ENCODE assay signal across 29 mouse cellular contexts in genomic region chr7:60006262-60006661, GRCm38 (mm10). TPM values are rescaled to one million over a fixed set of nuclear protein-coding genes. Genes with fewer than 3 reads are reported as not detected.
"Had no signal": no experiment of that assay in that cellular context is flagged by ENCODE, and none has a peak within 500 bp of the region (broad histone marks: within the 10 kb centered on the region; RNA-seq: fewer than 3 reads in every experiment).

No protein-coding gene starts in this region.

- H3K4me3 ChIP-seq: gastrocnemius, adult 2 months; heart, embryonic 10.5 days; heart, embryonic 12.5 days; hindbrain, embryonic 13.5 days; hindbrain, embryonic 15.5 days; kidney, embryonic 15.5 days; limb, embryonic 13.5 days; limb, embryonic 15.5 days; liver, embryonic 12.5 days had no signal

- H3K4me1 ChIP-seq: heart, embryonic 10.5 days; hindbrain, embryonic 13.5 days; hindbrain, embryonic 15.5 days; kidney, embryonic 15.5 days; limb, embryonic 13.5 days had no signal

- H3K9me3 ChIP-seq: limb, embryonic 15.5 days had no signal

- H3K4me2 ChIP-seq: heart, embryonic 12.5 days; hindbrain, embryonic 13.5 days; hindbrain, embryonic 15.5 days; kidney, embryonic 15.5 days; limb, embryonic 13.5 days; limb, embryonic 15.5 days; liver, embryonic 12.5 days had no signal

- H3K9ac ChIP-seq: heart, embryonic 12.5 days; hindbrain, embryonic 13.5 days; hindbrain, embryonic 15.5 days; kidney, embryonic 15.5 days; limb, embryonic 13.5 days; limb, embryonic 15.5 days; liver, embryonic 12.5 days had no signal

- H3K27me3 ChIP-seq: heart, embryonic 12.5 days; hindbrain, embryonic 13.5 days; hindbrain, embryonic 15.5 days; kidney, embryonic 15.5 days; limb, embryonic 13.5 days; limb, embryonic 15.5 days; liver, embryonic 12.5 days had no signal

- H3K27ac ChIP-seq: gastrocnemius, adult 2 months; heart, embryonic 10.5 days; hindbrain, embryonic 13.5 days; kidney, embryonic 15.5 days; kidney, postnatal 0 days; limb, embryonic 13.5 days; limb, embryonic 15.5 days; liver, embryonic 12.5 days had no signal

- ATAC-seq: hindbrain, postnatal 0 days; intestine, embryonic 16.5 days; liver, embryonic 12.5 days had no signal

- DNase-seq: gastrocnemius, adult 2 months; gastrocnemius, postnatal 10 days; gastrocnemius, postnatal 25 days; heart, adult 18-20 months; heart, postnatal 10 days; heart, postnatal 36 days; kidney, adult 11 months; kidney, adult 2 months; kidney, adult 9 months; kidney, postnatal 14 days; kidney, postnatal 36 days; layer of hippocampus, adult 9-11 months; layer of hippocampus, postnatal 36 days; left cerebral cortex, postnatal 4 days had no signal

- H3K36me3 ChIP-seq: heart, embryonic 10.5 days; heart, embryonic 12.5 days; hindbrain, embryonic 13.5 days; hindbrain, embryonic 15.5 days; kidney, embryonic 15.5 days; limb, embryonic 13.5 days; limb, embryonic 15.5 days; liver, embryonic 12.5 days had no signal

RNA-seq across cellular contexts. Expression of gene Gm38393, which starts 1.4 kb away (rescaled TPM):
- total RNA-seq: granulocyte monocyte progenitor cell, adult 5-6 weeks had no signal

RNA-seq across cellular contexts. Expression of gene Snurf, which starts 1.4 kb away (rescaled TPM):
- total RNA-seq: granulocyte monocyte progenitor cell, adult 5-6 weeks; hematopoietic stem cell, adult 5-6 weeks; hindbrain, postnatal 0 days; liver, adult 2 months had no signal
- polyA plus RNA-seq: kidney, adult 2 months; large intestine, adult 2 months; liver, adult 2 months had no signal
